Mouse (Mus musculus): Measurements from ENCODE around the gene Nmral1. TPM values are rescaled to one million over a fixed set of nuclear protein-coding genes. Genes with fewer than 3 reads are reported as not detected.

The Nmral1 gene
- total and polyA plus RNA-seq, 2 experiments from 2014 or later = 31.8 to 33.1 TPM

DNA sequence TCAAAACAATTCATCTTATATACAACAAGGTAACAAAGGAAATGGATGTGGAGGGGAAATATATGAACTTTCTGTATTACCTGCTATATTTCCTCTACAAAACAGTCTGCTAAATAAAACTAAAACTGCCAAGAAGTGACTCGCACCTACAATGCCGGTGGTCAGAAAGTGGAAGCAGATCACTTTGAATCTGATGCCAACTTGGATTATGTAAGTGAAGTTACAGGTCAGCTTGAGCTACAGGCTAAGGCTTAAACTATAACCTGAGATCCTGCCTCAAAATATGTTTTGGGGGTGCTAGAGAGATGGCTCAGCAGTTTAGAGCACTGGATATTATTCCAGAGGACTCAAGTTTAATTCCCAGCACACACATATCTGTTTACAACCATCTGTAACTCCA is 53.4 kb downstream of the Nmral1 start:
- Histone ChIP-seq H3K4me2 (ENCODE audit: low read depth, low read length) (no peak overlapping the region), H3K9me3 (ENCODE audit: low read length) (no peaks in the 10 kb centered on the region), H3K9ac (replicated peaks; ENCODE audit: low read length) (no peak overlapping the region), H3K27ac (no peak overlapping the region), H3K36me3 (ENCODE audit: insufficient read depth, low read length) (peaks cover 15% of the 10 kb centered on the region; the same call in 1 of the 2 replicates), H3K27me3 (ENCODE audit: insufficient read depth, low read length) (no peaks in the 10 kb centered on the region), H3K4me1 (ENCODE audit: insufficient read depth, low read length) (no peaks in the 10 kb centered on the region), H3K4me3 (ENCODE audit: low read length) (no peak overlapping the region)
- 98% methylated on average over 2 of the region's 2 CpGs for WGBS
- TF ChIP-seq CTCF (IDR thresholded peaks at IDR 0.05; ENCODE audit: low read depth) = no peak
- no peak for DNase-seq (ENCODE audit: low spot score)
- no peak for ATAC-seq

GRCm38 (mm10) chr16:4663806-4664205 is 55.4 kb downstream of the Nmral1 start:
- WGBS = 83% methylated on average over 2 of the region's 2 CpGs
- no peaks in the 10 kb centered on the region for H3K27me3 ChIP-seq (ENCODE audit: insufficient read depth, low read length)
- H3K4me3 ChIP-seq (ENCODE audit: low read length) = no peak overlapping the region
- H3K4me2 ChIP-seq (ENCODE audit: low read depth, low read length) = no peak overlapping the region
- ATAC-seq (no peak), DNase-seq (ENCODE audit: low spot score) (no peak)
- no peak for TF ChIP-seq CTCF (IDR thresholded peaks at IDR 0.05; ENCODE audit: low read depth)
- H3K9me3 ChIP-seq (ENCODE audit: low read length) = no peaks in the 10 kb centered on the region
- H3K36me3 ChIP-seq (ENCODE audit: insufficient read depth, low read length) = peaks cover 15% of the 10 kb centered on the region; the same call in 1 of the 2 replicates
- H3K9ac ChIP-seq (replicated peaks; ENCODE audit: low read length) = no peak overlapping the region
- H3K27ac ChIP-seq = no peak overlapping the region
- no peaks in the 10 kb centered on the region; the same call in 1 of the 2 replicates for H3K4me1 ChIP-seq (ENCODE audit: insufficient read depth, low read length)

- no peak overlapping the region for H3K9ac ChIP-seq (replicated peaks; ENCODE audit: low read length)
- H3K4me1 ChIP-seq (ENCODE audit: insufficient read depth, low read length) = no peaks in the 10 kb centered on the region; the same call in 1 of the 2 replicates
- no peak overlapping the region for H3K4me2 ChIP-seq (ENCODE audit: low read depth, low read length)
- H3K9me3 ChIP-seq (ENCODE audit: low read length) = no peaks in the 10 kb centered on the region
- peaks cover 15% of the 10 kb centered on the region; the same call in 1 of the 2 replicates for H3K36me3 ChIP-seq (ENCODE audit: insufficient read depth, low read length)
- 74% methylated on average over 2 of the region's 2 CpGs for WGBS
- TF ChIP-seq CTCF (IDR thresholded peaks at IDR 0.05; ENCODE audit: low read depth) = no peak
- no peak for DNase-seq (ENCODE audit: low spot score)
- H3K27me3 ChIP-seq (ENCODE audit: insufficient read depth, low read length) = no peaks in the 10 kb centered on the region
- no peak for ATAC-seq
- no peak overlapping the region for H3K4me3 ChIP-seq (ENCODE audit: low read length)
- H3K27ac ChIP-seq = no peak overlapping the region
Observed at GRCm38 (mm10) chr16:4661605-4662004, 57.6 kb downstream of the Nmral1 start.

Other genes starting within 250 kb of the Nmral1 start
- gene Srl, start 177.5 kb downstream of the Nmral1 start, total RNA-seq (2014; rRNA removed) = 28.3 and 50.6 TPM in 2 replicates
- 8.7 and 10.6 TPM in 2 replicates for gene Srl, start 177.5 kb downstream of the Nmral1 start, polyA plus RNA-seq (2015; fragmentation: Nextera tagmentation; extraction: Ambion mirVana)
- 7.8 and 9.3 TPM in 2 replicates for gene Tfap4, start 159.5 kb downstream of the Nmral1 start, total RNA-seq (2014; rRNA removed)
- gene Tfap4, start 159.5 kb downstream of the Nmral1 start, polyA plus RNA-seq (2015; fragmentation: Nextera tagmentation; extraction: Ambion mirVana) = 7.0 and 7.6 TPM in 2 replicates
- gene Glis2, start 124.6 kb downstream of the Nmral1 start, total RNA-seq (2014; rRNA removed) = 25.8 and 28.2 TPM in 2 replicates
- 12.0 and 12.5 TPM in 2 replicates for gene Glis2, start 124.6 kb downstream of the Nmral1 start, polyA plus RNA-seq (2015; fragmentation: Nextera tagmentation; extraction: Ambion mirVana)
- gene Pam16, start 94.4 kb downstream of the Nmral1 start, total RNA-seq (2014; rRNA removed) = 25.4 and 88.3 TPM in 2 replicates
- 135 and 140 TPM in 2 replicates for gene Pam16, start 94.4 kb downstream of the Nmral1 start, polyA plus RNA-seq (2015; fragmentation: Nextera tagmentation; extraction: Ambion mirVana)
- gene Vasn, start 79.4 kb downstream of the Nmral1 start, total RNA-seq (2014; rRNA removed) = 18.4 and 18.8 TPM in 2 replicates
- 6.1 and 7.3 TPM in 2 replicates for gene Vasn, start 79.4 kb downstream of the Nmral1 start, polyA plus RNA-seq (2015; fragmentation: Nextera tagmentation; extraction: Ambion mirVana)
- gene Dnaja3, start 79.4 kb downstream of the Nmral1 start, total RNA-seq (2014; rRNA removed) = 49.6 and 50.6 TPM in 2 replicates
- gene Dnaja3, start 79.4 kb downstream of the Nmral1 start, polyA plus RNA-seq (2015; fragmentation: Nextera tagmentation; extraction: Ambion mirVana) = 52.9 and 54.3 TPM in 2 replicates
- gene Coro7, start 39.6 kb downstream of the Nmral1 start, total RNA-seq (2014; rRNA removed) = 41.4 and 43.3 TPM in 2 replicates
- 29.1 and 30.2 TPM in 2 replicates for gene Coro7, start 39.6 kb downstream of the Nmral1 start, polyA plus RNA-seq (2015; fragmentation: Nextera tagmentation; extraction: Ambion mirVana)
- gene Hmox2, start 7.0 kb upstream of the Nmral1 start, total RNA-seq (2014; rRNA removed) = 36.0 and 41.2 TPM in 2 replicates
- 93.4 and 101 TPM in 2 replicates for gene Hmox2, start 7.0 kb upstream of the Nmral1 start, polyA plus RNA-seq (2015; fragmentation: Nextera tagmentation; extraction: Ambion mirVana)
- gene Cdip1, start 70.9 kb upstream of the Nmral1 start, total RNA-seq (2014; rRNA removed) = 147 and 148 TPM in 2 replicates
- 133 and 135 TPM in 2 replicates for gene Cdip1, start 70.9 kb upstream of the Nmral1 start, polyA plus RNA-seq (2015; fragmentation: Nextera tagmentation; extraction: Ambion mirVana)
- gene 4930562C15Rik, start 116.1 kb upstream of the Nmral1 start, total RNA-seq (2014; rRNA removed) = 0.47 TPM in 1 of 2 replicates, not detected in the other
- gene 4930562C15Rik, start 116.1 kb upstream of the Nmral1 start, polyA plus RNA-seq (2015; fragmentation: Nextera tagmentation; extraction: Ambion mirVana) = 0.29 and 0.31 TPM in 2 replicates
- 37.6 and 38.8 TPM in 2 replicates for gene Ubald1, start 161.0 kb upstream of the Nmral1 start, total RNA-seq (2014; rRNA removed)
- gene Ubald1, start 161.0 kb upstream of the Nmral1 start, polyA plus RNA-seq (2015; fragmentation: Nextera tagmentation; extraction: Ambion mirVana) = 66.3 and 66.6 TPM in 2 replicates
- 217 and 235 TPM in 2 replicates for gene Mgrn1, start 166.9 kb upstream of the Nmral1 start, total RNA-seq (2014; rRNA removed)
- gene Mgrn1, start 166.9 kb upstream of the Nmral1 start, polyA plus RNA-seq (2015; fragmentation: Nextera tagmentation; extraction: Ambion mirVana) = 123 and 126 TPM in 2 replicates
- gene Nudt16l1, start 219.4 kb upstream of the Nmral1 start, total RNA-seq (2014; rRNA removed) = 29.8 and 43.0 TPM in 2 replicates
- gene Nudt16l1, start 219.4 kb upstream of the Nmral1 start, polyA plus RNA-seq (2015; fragmentation: Nextera tagmentation; extraction: Ambion mirVana) = 119 and 121 TPM in 2 replicates
- gene Anks3, start 244.8 kb upstream of the Nmral1 start, total RNA-seq (2014; rRNA removed) = 35.0 and 47.7 TPM in 2 replicates
- 38.0 and 44.1 TPM in 2 replicates for gene Anks3, start 244.8 kb upstream of the Nmral1 start, polyA plus RNA-seq (2015; fragmentation: Nextera tagmentation; extraction: Ambion mirVana)

All from hindbrain, postnatal 0 days (tissue).